Mouse (Mus musculus) CH12.LX (cell line): ENCODE measurements around the gene P2rx7.

Experiments
- CHD2 ChIP-seq: IDR thresholded peaks from 2 replicates; pipeline ENCODE4 v1.6.1; 2011; ENCODE audit warnings: low read length, improper control_type of control experiment
- CTCF ChIP-seq, 2 experiments: IDR thresholded peaks in 1 of 2; conservative IDR thresholded peaks in 1 of 2; 2 replicates each; pipeline ENCODE4 v1.5.1; 2011 to 2012; ENCODE audit warnings: low read depth in 2 of 2, low read length in 2 of 2, improper control_type of control experiment in 1 of 2, inconsistent platforms in 1 of 2, mild to moderate bottlenecking in 1 of 2, moderate library complexity in 1 of 2
- E2F4 ChIP-seq: IDR thresholded peaks from 2 replicates; pipeline ENCODE4 v1.6.1; 2011; ENCODE audit warnings: low read depth, low read length, improper control_type of control experiment; ENCODE audit not compliant: insufficient replicate concordance
- EP300 ChIP-seq: IDR thresholded peaks from 2 replicates; pipeline ENCODE4 v1.6.1; 2011; ENCODE audit warnings: low read length, improper control_type of control experiment
- MEF2A ChIP-seq: IDR thresholded peaks from 2 replicates; pipeline ENCODE4 v1.6.1; 2014; ENCODE audit warnings: low read depth, mild to moderate bottlenecking, inconsistent platforms, low read length, improper control_type of control experiment, borderline replicate concordance
- POLR2A ChIP-seq: IDR thresholded peaks from 2 replicates; pipeline ENCODE4 v1.6.1; 2011; ENCODE audit warnings: low read depth, mild to moderate bottlenecking, improper control_type of control experiment, low read length
- RCOR1 ChIP-seq: conservative IDR thresholded peaks from 2 replicates; pipeline ENCODE4 v1.6.1; 2012; ENCODE audit warnings: low read depth, mild to moderate bottlenecking, inconsistent platforms, low read length, improper control_type of control experiment
- UBTF ChIP-seq: IDR thresholded peaks from 2 replicates; pipeline ENCODE4 v1.6.1; 2012; ENCODE audit warnings: low read depth, mild to moderate bottlenecking, inconsistent platforms, low read length, improper control_type of control experiment, moderate library complexity
- USF1 ChIP-seq: IDR thresholded peaks from 2 replicates; pipeline ENCODE4 v1.6.1; 2014; ENCODE audit warnings: low read depth, mild to moderate bottlenecking, inconsistent platforms, low read length, improper control_type of control experiment
- ZC3H11A ChIP-seq: IDR thresholded peaks from 2 replicates; pipeline ENCODE4 v1.6.1; 2012; ENCODE audit warnings: low read depth, mild to moderate bottlenecking, inconsistent platforms, low read length, improper control_type of control experiment

DNA sequence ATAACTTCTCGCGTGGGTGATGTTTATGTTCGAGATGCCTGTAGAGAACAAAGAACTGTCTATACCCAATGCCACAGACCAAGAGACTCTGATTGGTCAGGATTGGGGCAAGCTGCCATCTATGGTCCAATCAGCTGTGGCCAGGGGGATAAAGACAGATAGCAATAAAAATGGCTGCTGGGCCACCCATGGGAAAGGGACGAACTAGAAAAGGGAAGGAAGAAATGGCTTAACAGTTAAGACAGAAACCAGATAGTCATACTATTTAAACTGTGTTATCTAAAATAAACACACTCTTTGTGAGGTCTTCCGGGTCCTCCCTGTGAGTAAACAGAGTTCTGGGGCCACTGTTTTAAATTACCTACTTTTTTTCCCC is 57.1 kb downstream of the P2rx7 start:
- TF ChIP-seq USF1 (no peak), E2F4 (no peak), ZC3H11A (no peak), POLR2A (no peak), CTCF (conservative IDR thresholded peaks at IDR 0.05 in 1 of 2, IDR thresholded peaks at IDR 0.05 in 1 of 2; ENCODE audit: low read depth in 2 of 2, low read length in 2 of 2) (no peak), MEF2A (no peak), CHD2 (no peak), EP300 (no peak), UBTF (no peak), RCOR1 (no peak)
